Mouse (Mus musculus) lung, embryonic 15.5 days (tissue): ENCODE data around the gene Shbg. TPM values are rescaled to one million over a fixed set of nuclear protein-coding genes. Genes with fewer than 3 reads are reported as not detected.

Experiments
- ATAC-seq: fragments of 200-750 bp; cut with Nextera tagmentation; 2 replicates; pipeline ENCODE4 v1.8.0; 2017; ENCODE audit warnings: moderate number of reproducible peaks, borderline replicate concordance; ENCODE audit not compliant: low FRiP score, low TSS enrichment; ENCODE audit errors: extremely low read depth
- H3K27ac ChIP-seq: fragments of 300-500 bp; sonication (generic); 2 replicates; pipeline ENCODE4 v1.5.1; 2015; ENCODE audit warnings: moderate library complexity, mild to moderate bottlenecking, inconsistent platforms
- H3K27me3 ChIP-seq: fragments of 300-500 bp; sonication (generic); 2 replicates; pipeline ENCODE4 v1.6.1; 2015; ENCODE audit warnings: inconsistent platforms
- H3K36me3 ChIP-seq: fragments of 300-500 bp; sonication (generic); 2 replicates; pipeline ENCODE4 v1.6.1; 2015; ENCODE audit warnings: inconsistent platforms
- H3K4me1 ChIP-seq: fragments of 300-500 bp; sonication (generic); 2 replicates; pipeline ENCODE4 v1.6.1; 2015; ENCODE audit warnings: inconsistent platforms
- H3K4me2 ChIP-seq: fragments of 300-500 bp; sonication (generic); 2 replicates; pipeline ENCODE4 v1.6.1; 2015; ENCODE audit warnings: inconsistent platforms, mild to moderate bottlenecking, moderate library complexity
- H3K4me3 ChIP-seq: fragments of 300-500 bp; sonication (generic); 2 replicates; pipeline ENCODE4 v1.5.1; 2015; ENCODE audit warnings: mild to moderate bottlenecking, inconsistent platforms
- H3K9ac ChIP-seq: fragments of 300-500 bp; sonication (generic); 2 replicates; pipeline ENCODE4 v1.6.1; 2015; ENCODE audit warnings: inconsistent platforms
- H3K9me3 ChIP-seq: fragments of 300-500 bp; sonication (generic); 2 replicates; pipeline ENCODE4 v1.6.1; 2016; ENCODE audit warnings: inconsistent platforms
- WGBS: fragments of 180-500 bp; shearing (Covaris S2); methylation state at CpG from one replicate; pipeline ENCODE4 v1.1.7; 2015; 5-methylcytosine and 5-hydroxymethylcytosine counted together
- polyA plus RNA-seq: library from polyadenylated mRNA; unstranded; fragments of >200 nt; fragmentation: Nextera tagmentation; extraction: Ambion mirVana; gene quantifications from 2 replicates; pipeline ENCODE4 v1.2.1, GENCODE M21; 2015

Shbg gene
- not detected in 2 replicates for polyA plus RNA-seq

DNA sequence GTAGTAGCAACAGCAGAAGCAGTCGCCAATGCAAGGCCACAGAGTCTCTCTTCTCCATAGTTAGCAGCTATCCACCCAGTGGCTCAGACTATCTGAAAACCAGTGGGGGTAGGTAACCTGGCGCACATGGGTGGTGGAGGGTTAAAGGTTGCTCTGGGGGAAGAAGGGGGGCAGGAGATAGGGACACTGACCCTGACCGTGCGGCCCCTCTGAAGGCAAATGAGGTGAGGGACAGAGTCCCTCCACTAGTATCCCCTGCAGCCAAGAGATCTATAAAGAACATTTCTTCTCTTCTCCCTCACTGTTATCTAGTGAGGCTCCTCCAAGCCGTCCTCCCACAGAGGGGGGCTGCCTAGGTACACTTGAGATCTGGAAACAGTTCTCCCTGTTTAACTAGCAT, at the start of gene Shbg:
TSS of gene Shbg (minus strand) at position 101 of the 400 bp plus-strand sequence.
- H3K4me2 ChIP-seq = no peak within 1 kb of the TSS
- no peaks in the 10 kb centered on the region for H3K9me3 ChIP-seq
- 0 out of 2 replicates have a peak within 1 kb of the TSS, but pooled peaks have one; percentile 19 for H3K9ac ChIP-seq
- H3K4me1 ChIP-seq = peaks cover 16% of the 10 kb centered on the region
- H3K4me3 ChIP-seq = no peak within 1 kb of the TSS
- ATAC-seq = no peak
- peaks cover 11% of the 10 kb centered on the region for H3K27me3 ChIP-seq
- H3K27ac ChIP-seq = no peak within 1 kb of the TSS
- WGBS = 64% methylated on average over 5 of the region's 5 CpGs
- no peaks in the 10 kb centered on the region for H3K36me3 ChIP-seq

DNA sequence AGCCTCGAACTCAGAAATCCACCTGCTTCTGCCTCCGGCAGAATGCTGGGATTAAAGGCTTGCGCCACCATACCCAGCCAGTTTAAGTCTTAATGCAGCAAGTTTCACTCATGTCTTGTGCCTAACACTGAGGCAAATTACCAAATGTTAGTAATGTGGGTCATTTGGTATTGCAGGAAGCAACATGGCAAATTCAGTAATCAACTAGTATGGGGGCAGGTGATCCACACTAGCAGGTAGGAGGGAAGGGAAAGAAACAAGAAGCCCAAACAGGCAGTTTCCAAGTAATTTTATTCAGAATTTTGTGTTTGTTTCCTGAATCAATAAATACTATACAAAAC, 48.9 kb upstream of the Shbg start:
- H3K27ac ChIP-seq = 0 out of 2 replicates have a peak overlapping the region, but pooled peaks have one; percentile 10
- WGBS = 86% methylated on average over 3 of the region's 3 CpGs
- H3K4me2 ChIP-seq = no peak overlapping the region
- no peak for ATAC-seq
- peaks cover 66% of the 10 kb centered on the region for H3K36me3 ChIP-seq
- no peaks in the 10 kb centered on the region for H3K27me3 ChIP-seq
- no peaks in the 10 kb centered on the region for H3K9me3 ChIP-seq
- H3K4me1 ChIP-seq = peaks cover 29% of the 10 kb centered on the region
- no peak overlapping the region for H3K4me3 ChIP-seq
- H3K9ac ChIP-seq = no peak overlapping the region

DNA sequence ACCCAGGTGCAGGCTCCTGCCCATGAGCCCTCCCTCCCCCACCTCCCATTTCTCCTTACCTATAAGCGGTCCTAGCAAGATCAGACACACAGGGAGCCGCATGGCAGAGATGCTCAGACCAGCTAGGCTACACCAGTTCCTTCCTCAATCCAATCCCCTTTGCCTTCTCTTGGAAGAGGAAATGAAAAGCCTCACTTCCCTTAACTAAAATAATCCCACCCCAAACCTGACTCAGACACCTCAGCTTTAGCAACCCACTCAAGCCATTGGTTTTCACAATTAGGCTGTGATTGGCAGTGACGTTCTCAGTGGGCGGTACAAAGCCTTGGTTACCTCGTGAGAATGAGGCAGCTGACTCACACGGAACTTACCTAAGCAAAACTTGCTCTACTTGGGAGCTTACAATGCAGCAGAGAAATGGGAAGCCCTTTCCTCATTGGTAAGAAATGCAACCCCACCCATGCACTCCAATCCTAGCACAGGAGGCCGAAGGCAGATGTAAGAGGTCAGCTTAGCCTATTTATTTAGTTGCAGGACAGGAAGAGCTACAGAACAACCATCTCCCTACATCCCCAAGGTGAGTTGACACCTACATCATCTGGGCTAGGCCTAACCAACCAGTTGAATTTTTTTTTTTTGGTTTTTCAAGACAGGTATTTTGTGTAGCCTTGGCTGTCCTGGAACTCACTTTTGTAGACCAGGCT, 48.4 kb upstream of the Shbg start, which contains the start of gene Cd68:
TSS of gene Cd68 (minus strand) at position 193 of the 704 bp plus-strand sequence.
- H3K36me3 ChIP-seq = peaks cover 66% of the 10 kb centered on the region
- WGBS = 26% methylated on average over 7 of the region's 7 CpGs
- peak within 1 kb of the TSS; percentile 33; the same call in 1 of the 2 replicates for H3K27ac ChIP-seq
- H3K4me3 ChIP-seq = no peak within 1 kb of the TSS
- ATAC-seq = no peak
- no peaks in the 10 kb centered on the region for H3K9me3 ChIP-seq
- no peak within 1 kb of the TSS for H3K9ac ChIP-seq
- no peaks in the 10 kb centered on the region for H3K27me3 ChIP-seq
- H3K4me2 ChIP-seq = no peak within 1 kb of the TSS
- peaks cover 34% of the 10 kb centered on the region for H3K4me1 ChIP-seq

DNA sequence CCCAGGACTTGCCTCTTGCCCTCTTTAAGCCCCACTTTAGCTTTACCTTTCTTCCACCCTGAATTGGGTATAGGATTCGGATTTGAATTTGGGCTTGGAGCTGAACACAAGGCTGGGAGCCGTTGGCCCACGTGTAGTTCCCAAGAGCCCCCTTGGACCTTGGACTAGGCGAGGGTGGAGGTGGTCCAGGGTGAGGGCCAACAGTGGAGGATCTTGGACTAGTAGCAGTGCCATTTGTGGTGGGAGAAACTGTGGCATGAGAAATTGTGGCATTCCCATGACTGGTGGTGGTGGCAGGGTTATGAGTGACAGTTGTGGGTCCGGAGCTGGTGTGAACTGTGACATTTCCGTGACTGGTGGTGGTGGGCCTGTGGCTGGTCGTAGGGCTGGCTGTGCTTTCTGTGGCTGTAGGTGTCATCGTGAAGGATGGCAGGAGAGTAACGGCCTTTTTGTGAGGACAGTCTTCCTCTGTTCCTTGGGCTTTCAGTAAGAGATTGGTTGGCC, 47.8 kb upstream of the Shbg start:
- Histone ChIP-seq H3K27ac (peak overlapping the region; percentile 33; the same call in 1 of the 2 replicates), H3K36me3 (peaks cover 66% of the 10 kb centered on the region), H3K4me2 (no peak overlapping the region), H3K4me3 (no peak overlapping the region), H3K9ac (no peak overlapping the region), H3K9me3 (no peaks in the 10 kb centered on the region), H3K4me1 (peaks cover 32% of the 10 kb centered on the region), H3K27me3 (no peaks in the 10 kb centered on the region)
- no peak for ATAC-seq
- 60% methylated on average over 9 of the region's 9 CpGs for WGBS

DNA sequence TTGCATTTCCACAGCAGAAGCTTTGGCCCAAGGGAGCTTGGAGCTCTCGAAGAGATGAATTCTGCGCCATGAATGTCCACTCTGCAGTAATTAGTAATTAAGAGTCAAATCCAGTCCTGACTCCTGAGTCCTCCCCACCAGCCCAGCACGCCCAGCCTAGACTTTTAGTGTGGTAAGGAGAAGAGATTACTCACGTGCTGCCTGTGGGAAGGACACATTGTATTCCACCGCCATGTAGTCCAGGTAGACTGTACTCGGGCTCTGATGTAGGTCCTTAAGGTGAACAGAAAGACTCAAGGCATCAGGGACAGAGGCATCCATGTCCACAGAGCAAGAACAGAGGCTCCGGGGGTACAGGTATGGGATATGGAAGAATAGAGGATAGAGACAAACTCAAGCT, 47.1 kb upstream of the Shbg start:
- Histone ChIP-seq H3K9me3 (no peaks in the 10 kb centered on the region), H3K27ac (0 out of 2 replicates have a peak overlapping the region, but pooled peaks have one; percentile 33), H3K9ac (no peak overlapping the region), H3K27me3 (no peaks in the 10 kb centered on the region), H3K4me2 (no peak overlapping the region), H3K4me3 (no peak overlapping the region), H3K4me1 (peaks cover 27% of the 10 kb centered on the region), H3K36me3 (peaks cover 59% of the 10 kb centered on the region)
- ATAC-seq = no peak
- WGBS = 87% methylated on average over 7 of the region's 7 CpGs

DNA sequence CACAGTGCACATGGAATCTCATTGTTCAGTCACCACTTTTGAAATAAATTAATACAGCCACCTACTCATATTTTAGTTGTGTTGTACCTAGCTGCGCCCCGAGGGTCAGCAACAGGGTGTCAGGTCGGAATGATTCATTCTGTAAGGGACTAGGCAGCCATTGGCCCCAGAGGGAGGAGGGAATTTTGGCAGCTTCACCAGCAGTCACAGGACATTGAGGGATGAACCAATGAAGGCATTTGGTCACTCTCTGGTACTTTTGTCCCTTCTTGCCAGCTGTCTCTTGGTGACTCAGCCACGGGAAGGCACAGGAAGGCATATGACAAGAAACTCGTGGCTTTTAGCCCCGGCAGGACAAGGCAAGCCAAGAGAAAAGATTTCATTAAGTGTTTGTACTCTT, 46.1 kb upstream of the Shbg start:
- peaks cover 16% of the 10 kb centered on the region for H3K4me1 ChIP-seq
- no peaks in the 10 kb centered on the region for H3K27me3 ChIP-seq
- H3K9ac ChIP-seq = no peak overlapping the region
- H3K4me2 ChIP-seq = no peak overlapping the region
- H3K4me3 ChIP-seq = no peak overlapping the region
- peak overlapping the region; percentile 93; the same call in 1 of the 2 replicates for H3K27ac ChIP-seq
- no peak for ATAC-seq
- H3K9me3 ChIP-seq = no peaks in the 10 kb centered on the region
- H3K36me3 ChIP-seq = peaks cover 56% of the 10 kb centered on the region
- 73% methylated on average over 6 of the region's 6 CpGs for WGBS

DNA sequence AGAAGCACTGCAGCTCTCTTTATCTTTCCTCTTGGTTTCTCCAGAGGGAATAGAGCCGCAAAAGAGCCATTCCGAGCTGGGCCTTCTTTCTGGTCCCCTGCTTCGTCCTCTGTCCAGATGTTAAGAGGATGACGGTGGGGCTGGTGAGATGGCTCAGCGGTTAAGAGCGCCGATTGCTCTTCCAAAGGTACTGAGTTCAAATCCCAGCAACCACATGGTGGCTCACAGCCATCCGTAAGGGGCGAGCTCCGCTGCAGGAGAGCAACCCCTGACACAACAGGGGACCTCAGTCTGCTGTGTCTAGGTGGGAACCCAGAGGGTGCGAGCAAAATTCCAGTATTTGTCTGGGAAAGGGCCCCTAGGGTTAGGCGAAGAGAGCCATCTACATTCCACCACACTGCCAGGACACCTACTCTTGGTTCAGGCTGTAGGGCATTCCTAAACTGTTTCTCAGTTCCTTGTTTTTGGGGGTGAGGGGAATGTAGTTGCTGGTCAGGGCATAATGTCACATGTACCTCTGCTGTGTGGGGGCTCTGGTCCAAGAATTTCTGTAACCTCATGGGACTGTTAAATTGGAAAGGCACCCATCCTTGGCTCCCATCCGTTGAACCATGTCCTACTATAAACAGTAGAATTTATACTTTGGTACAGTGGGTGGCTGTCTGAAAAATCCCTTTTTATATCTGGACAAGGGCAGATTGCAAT, 45.4 kb upstream of the Shbg start:
- 62% methylated on average over 13 of the region's 13 CpGs for WGBS
- no peak for ATAC-seq
- Histone ChIP-seq H3K27ac (peak overlapping the region; percentile 93), H3K9ac (peak overlapping the region; percentile 14), H3K4me3 (peak overlapping the region; percentile 57), H3K9me3 (no peaks in the 10 kb centered on the region), H3K4me2 (peak overlapping the region; percentile 50), H3K27me3 (no peaks in the 10 kb centered on the region), H3K4me1 (peaks cover 14% of the 10 kb centered on the region), H3K36me3 (peaks cover 56% of the 10 kb centered on the region)

DNA sequence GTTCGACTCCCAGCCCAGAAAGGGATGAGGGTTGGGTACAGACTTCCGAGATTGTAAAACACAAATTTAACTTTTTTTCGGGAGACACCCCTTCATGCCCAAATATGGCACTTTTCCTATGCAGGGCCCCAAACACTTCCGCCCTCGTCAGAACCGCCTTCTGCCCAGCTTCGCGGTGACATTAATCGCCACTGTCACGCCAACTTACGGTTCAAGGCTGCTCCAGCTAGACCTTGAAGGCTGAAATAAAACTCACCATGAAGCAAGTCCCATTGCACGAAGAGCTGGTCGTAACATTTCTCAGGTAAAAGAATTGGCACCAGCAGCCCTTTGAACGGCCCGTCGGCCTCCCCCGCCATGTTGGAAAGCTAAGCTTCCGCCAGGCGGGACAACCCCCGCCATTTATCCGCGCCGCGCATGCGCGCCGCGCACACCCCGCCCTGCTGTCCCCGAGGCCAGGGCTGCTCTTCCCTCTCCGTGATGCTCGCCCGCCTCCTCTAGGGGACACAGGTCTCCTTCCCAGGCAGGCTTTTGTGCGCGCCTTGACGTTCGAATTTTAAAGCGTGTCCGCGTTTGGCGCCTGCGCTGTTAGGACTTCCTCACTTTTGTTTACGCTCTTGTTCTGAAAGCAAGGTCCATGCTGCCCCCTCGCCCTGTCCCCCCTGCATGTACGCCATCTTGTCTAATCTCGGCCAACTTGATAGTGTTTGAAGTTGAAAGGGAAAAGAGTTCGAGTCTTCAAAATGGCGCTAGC, 44.7 kb upstream of the Shbg start, which contains the start of gene Mpdu1:
TSS of gene Mpdu1 (minus strand) at position 430 of the 754 bp plus-strand sequence.
- Histone ChIP-seq H3K27ac (peak within 1 kb of the TSS; percentile 93), H3K9me3 (no peaks in the 10 kb centered on the region), H3K36me3 (peaks cover 56% of the 10 kb centered on the region), H3K27me3 (no peaks in the 10 kb centered on the region), H3K4me3 (peak within 1 kb of the TSS; percentile 57), H3K4me2 (peak within 1 kb of the TSS; percentile 50), H3K4me1 (peaks cover 17% of the 10 kb centered on the region), H3K9ac (peak within 1 kb of the TSS; percentile 68)
- peak; percentile 94 for ATAC-seq
- under 1% methylated on average over 48 of the region's 48 CpGs for WGBS

DNA sequence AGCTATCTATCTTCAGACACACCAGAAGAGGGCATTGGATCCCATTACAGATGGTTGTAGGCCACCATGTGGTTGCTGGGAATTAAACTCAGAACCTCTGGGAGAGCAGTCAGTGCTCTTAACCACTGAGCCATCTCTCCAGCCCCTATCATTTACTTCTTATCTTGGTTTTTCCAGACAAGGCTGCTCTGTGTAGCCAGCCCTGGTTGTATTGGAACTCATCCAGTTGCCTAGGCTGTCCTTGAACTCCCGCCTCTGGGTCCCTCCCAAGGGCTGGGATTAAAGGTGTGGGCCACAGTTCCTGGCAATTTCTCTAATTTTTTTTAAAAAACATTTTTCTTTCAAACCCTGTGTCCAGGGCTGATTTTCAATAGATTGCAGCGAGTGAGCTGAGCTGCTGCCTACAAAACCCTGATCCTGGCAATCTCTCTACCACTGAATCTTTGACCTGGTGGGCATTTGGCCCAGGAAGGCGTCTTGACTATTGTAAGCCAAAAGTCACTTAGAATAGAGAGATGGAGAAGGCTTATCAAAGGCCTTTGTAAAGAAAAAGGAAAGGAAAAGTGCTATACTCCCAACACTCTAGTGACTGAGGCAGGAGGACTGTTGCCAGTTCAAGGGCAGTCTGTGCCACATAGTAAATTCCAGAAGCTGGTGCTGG, 43.6 kb upstream of the Shbg start:
- 64% methylated on average over 3 of the region's 3 CpGs for WGBS

DNA sequence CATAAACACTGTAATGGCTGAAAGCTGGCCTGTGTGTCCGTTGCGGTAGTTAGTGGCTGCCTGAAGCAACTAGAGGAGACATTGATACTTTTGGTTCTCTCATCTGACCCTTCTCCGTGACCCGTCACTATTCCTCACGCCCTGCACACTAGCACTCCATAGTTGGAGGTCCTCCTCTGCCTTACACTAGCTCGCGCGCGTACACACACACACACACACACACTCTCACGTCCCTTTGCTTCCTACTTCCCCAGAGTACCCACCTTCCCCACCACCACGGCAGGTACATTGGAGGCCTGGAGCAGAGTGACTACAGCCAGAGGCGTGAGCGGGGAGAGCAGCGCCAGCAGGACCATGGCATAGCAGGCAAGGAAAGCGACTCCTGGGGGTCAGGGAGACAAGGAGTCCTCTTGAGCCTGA, 39.8 kb upstream of the Shbg start:
- ATAC-seq = no peak

More for the DNA sequence above, 43.6 kb upstream of the Shbg start:
- H3K4me3 ChIP-seq = peak overlapping the region; percentile 57
- H3K36me3 ChIP-seq = peaks cover 57% of the 10 kb centered on the region
- H3K9ac ChIP-seq = peak overlapping the region; percentile 68
- H3K9me3 ChIP-seq = no peaks in the 10 kb centered on the region
- peak overlapping the region; percentile 50 for H3K4me2 ChIP-seq
- no peak for ATAC-seq
- no peaks in the 10 kb centered on the region for H3K27me3 ChIP-seq
- peak overlapping the region; percentile 93 for H3K27ac ChIP-seq
- H3K4me1 ChIP-seq = peaks cover 18% of the 10 kb centered on the region

More for the DNA sequence above, 39.8 kb upstream of the Shbg start:
- no peak overlapping the region for H3K27ac ChIP-seq
- H3K4me2 ChIP-seq = no peak overlapping the region
- H3K9ac ChIP-seq = no peak overlapping the region
- 77% methylated on average over 15 of the region's 15 CpGs for WGBS
- peaks cover 28% of the 10 kb centered on the region for H3K4me1 ChIP-seq
- no peaks in the 10 kb centered on the region for H3K27me3 ChIP-seq
- H3K9me3 ChIP-seq = no peaks in the 10 kb centered on the region
- H3K4me3 ChIP-seq = no peak overlapping the region
- peaks cover 49% of the 10 kb centered on the region for H3K36me3 ChIP-seq
